Mouse (Mus musculus) embryonic facial prominence, embryonic 13.5 days (tissue): ENCODE measurements around the gene Zdhhc7. TPM values are rescaled to one million over a fixed set of nuclear protein-coding genes. Genes with fewer than 3 reads are reported as not detected.

Source experiments
- ATAC-seq: fragments of 200-750 bp; cut with Nextera tagmentation; 2 replicates; pipeline ENCODE4 v1.8.0; 2017; ENCODE audit warnings: low read depth; ENCODE audit not compliant: insufficient number of reproducible peaks, insufficient read depth, low FRiP score, low TSS enrichment
- H3K27ac ChIP-seq: fragments of 300-500 bp; sonication (generic); 2 replicates; pipeline ENCODE4 v1.5.1; 2015; ENCODE audit warnings: moderate library complexity, mild to moderate bottlenecking, inconsistent platforms
- H3K27me3 ChIP-seq: fragments of 300-500 bp; sonication (generic); 2 replicates; pipeline ENCODE4 v1.6.1; 2015; ENCODE audit warnings: mild to moderate bottlenecking, inconsistent platforms
- H3K36me3 ChIP-seq: fragments of 300-500 bp; sonication (generic); 2 replicates; pipeline ENCODE4 v1.6.1; 2015; ENCODE audit warnings: mild to moderate bottlenecking, inconsistent platforms
- H3K4me1 ChIP-seq: fragments of 300-500 bp; sonication (generic); 2 replicates; pipeline ENCODE4 v1.6.1; 2015; ENCODE audit warnings: inconsistent platforms
- H3K4me2 ChIP-seq: fragments of 300-500 bp; sonication (generic); 2 replicates; pipeline ENCODE4 v1.6.1; 2015; ENCODE audit warnings: moderate library complexity, mild to moderate bottlenecking, inconsistent platforms
- H3K4me3 ChIP-seq: fragments of 300-500 bp; sonication (generic); 2 replicates; pipeline ENCODE4 v1.5.1; 2015; ENCODE audit warnings: mild to moderate bottlenecking, inconsistent platforms
- H3K9ac ChIP-seq: fragments of 300-500 bp; sonication (generic); 2 replicates; pipeline ENCODE4 v1.6.1; 2015; ENCODE audit warnings: mild to moderate bottlenecking, inconsistent platforms
- H3K9me3 ChIP-seq: fragments of 300-500 bp; sonication (generic); 2 replicates; pipeline ENCODE4 v1.6.1; 2016; ENCODE audit warnings: inconsistent platforms
- WGBS: fragments of 180-500 bp; shearing (Covaris S2); methylation state at CpG from one replicate; pipeline ENCODE4 v1.1.7; 2015; ENCODE audit warnings: mixed read lengths; 5-methylcytosine and 5-hydroxymethylcytosine counted together
- polyA plus RNA-seq: library from polyadenylated mRNA; unstranded; fragments of >200 nt; fragmentation: Nextera tagmentation; extraction: Ambion mirVana; gene quantifications from 2 replicates; pipeline ENCODE4 v1.2.1, GENCODE M21; 2015

Gene Zdhhc7
- polyA plus RNA-seq, 1 experiment from 2014 or later: 36.0 TPM

DNA sequence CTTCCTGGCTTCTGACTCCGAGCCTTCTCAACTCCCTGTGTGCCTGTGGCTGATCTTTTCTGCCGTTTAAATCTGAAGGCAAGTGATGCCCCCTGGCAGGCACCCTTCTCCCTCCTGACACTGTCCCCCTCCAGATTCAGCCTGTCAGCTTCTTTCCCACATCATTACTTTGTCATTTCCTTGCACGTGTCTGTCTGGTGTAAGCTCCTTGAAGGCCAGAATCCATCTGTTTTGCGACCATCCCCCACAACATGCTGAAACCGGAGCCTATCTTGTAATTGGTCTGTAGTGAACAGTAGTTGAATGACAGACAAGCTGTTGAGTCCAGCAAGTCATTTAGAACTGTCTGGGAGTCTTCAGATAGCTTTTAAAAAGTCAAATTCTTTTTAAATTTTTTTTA lies 55.8 kb downstream of the Zdhhc7 start:
- 17% methylated on average over 5 of the region's 5 CpGs for WGBS
- H3K9ac ChIP-seq: no peak overlapping the region
- peak overlapping the region; percentile 16; the same call in 1 of the 2 replicates for H3K27ac ChIP-seq

DNA sequence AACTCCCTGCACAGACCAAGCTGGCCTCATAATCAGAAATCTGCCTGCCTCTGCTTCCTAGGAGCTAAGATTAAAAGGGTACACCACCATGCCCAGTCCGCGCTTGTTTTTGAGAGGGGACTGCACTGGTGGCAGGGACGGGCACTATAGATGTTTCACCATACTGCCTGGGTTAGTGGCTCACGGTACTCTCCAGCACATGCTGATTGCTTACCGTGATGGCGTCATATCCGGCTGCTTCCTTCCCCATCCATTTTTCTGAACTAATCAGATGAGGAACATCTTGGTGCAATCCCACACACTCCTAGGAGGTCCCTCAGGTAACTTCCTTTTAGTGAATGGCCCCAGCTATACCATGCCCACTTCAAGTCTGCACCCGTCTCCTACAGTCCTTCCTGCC lies 56.4 kb downstream of the Zdhhc7 start:
- no peaks in the 10 kb centered on the region for H3K36me3 ChIP-seq
- H3K4me2 ChIP-seq: no peak overlapping the region
- 0 out of 2 replicates have a peak overlapping the region, but pooled peaks have one; percentile 16 for H3K27ac ChIP-seq
- no peak overlapping the region for H3K4me3 ChIP-seq
- no peak overlapping the region for H3K9ac ChIP-seq
- no peak for ATAC-seq
- no peaks in the 10 kb centered on the region for H3K9me3 ChIP-seq
- WGBS: 93% methylated on average over 8 of the region's 8 CpGs
- H3K27me3 ChIP-seq: no peaks in the 10 kb centered on the region
- H3K4me1 ChIP-seq: peaks cover 26% of the 10 kb centered on the region

More for the DNA sequence above, 55.8 kb downstream of the Zdhhc7 start:
- no peak overlapping the region for H3K4me3 ChIP-seq
- no peaks in the 10 kb centered on the region for H3K9me3 ChIP-seq
- no peaks in the 10 kb centered on the region for H3K27me3 ChIP-seq
- peaks cover 32% of the 10 kb centered on the region for H3K4me1 ChIP-seq
- H3K4me2 ChIP-seq: no peak overlapping the region
- no peak for ATAC-seq
- H3K36me3 ChIP-seq: no peaks in the 10 kb centered on the region

DNA sequence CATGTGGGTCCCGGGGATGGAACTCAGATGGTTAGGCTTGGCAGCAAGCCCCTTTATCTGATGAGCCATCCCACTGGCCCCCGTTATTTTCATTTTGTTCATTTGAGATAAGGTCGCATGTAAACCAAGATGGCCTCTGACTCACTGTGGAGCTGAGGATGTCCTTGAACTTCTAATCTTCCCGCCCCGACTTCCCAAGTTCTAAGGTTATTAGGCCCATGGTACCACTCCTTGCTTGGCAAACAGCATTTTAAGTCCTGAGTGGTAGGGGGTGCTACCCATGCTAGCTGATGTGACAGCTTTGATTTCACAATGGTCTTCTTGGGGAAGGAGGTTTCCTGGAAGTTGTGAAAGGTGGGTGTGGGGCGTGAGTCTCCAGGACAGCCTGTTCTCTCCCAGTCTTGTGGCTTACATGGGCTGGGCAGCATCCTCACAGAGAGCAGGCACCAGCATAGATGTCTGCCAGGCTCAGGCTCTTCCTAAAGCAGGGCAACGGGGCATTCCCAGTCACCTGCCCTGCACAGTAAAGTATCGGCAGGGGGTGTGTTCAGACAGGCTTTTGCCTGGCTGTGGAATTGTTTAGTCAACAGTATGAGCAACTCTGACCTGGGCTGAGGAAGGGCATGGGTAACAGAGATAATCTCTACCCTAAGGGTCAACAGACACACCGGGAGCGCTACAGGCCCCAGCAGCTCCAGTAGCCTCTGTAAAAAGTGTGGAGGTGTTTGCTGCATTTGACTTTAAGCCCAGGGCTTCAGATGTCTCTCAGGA lies 58.6 kb downstream of the Zdhhc7 start:
- no peak overlapping the region for H3K4me2 ChIP-seq
- no peaks in the 10 kb centered on the region for H3K27me3 ChIP-seq
- H3K9ac ChIP-seq: no peak overlapping the region
- H3K4me3 ChIP-seq: no peak overlapping the region
- 74% methylated on average over 10 of the region's 10 CpGs for WGBS
- no peak for ATAC-seq
- H3K4me1 ChIP-seq: peaks cover 25% of the 10 kb centered on the region
- H3K36me3 ChIP-seq: no peaks in the 10 kb centered on the region
- H3K9me3 ChIP-seq: no peaks in the 10 kb centered on the region
- no peak overlapping the region for H3K27ac ChIP-seq

DNA sequence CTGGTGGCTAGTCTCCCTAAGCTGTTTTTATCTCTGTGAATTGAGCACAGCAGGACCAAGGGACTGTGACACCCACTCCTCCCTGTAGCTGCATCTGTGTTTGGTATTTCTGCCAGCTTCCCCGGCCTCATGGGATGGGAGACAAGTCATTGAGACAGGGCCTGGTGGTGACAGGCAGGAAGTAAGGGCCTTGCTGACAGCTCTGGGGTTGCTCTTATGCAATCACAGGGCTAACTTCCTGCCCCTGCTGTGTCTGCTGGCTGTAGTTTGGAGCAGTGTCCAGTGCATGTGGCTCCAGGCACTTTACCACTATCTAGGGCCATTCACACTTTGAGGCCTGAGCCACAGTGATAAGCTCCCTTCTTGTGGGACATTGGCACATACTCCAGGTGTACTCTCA lies 60.4 kb downstream of the Zdhhc7 start:
- ATAC-seq: no peak
- no peak overlapping the region for H3K27ac ChIP-seq
- WGBS: 63% methylated on average over 1 of the region's 1 CpGs
- no peak overlapping the region for H3K4me3 ChIP-seq
- no peaks in the 10 kb centered on the region for H3K36me3 ChIP-seq
- H3K27me3 ChIP-seq: no peaks in the 10 kb centered on the region
- H3K9ac ChIP-seq: no peak overlapping the region
- peaks cover 15% of the 10 kb centered on the region for H3K4me1 ChIP-seq
- no peaks in the 10 kb centered on the region for H3K9me3 ChIP-seq
- no peak overlapping the region for H3K4me2 ChIP-seq

DNA sequence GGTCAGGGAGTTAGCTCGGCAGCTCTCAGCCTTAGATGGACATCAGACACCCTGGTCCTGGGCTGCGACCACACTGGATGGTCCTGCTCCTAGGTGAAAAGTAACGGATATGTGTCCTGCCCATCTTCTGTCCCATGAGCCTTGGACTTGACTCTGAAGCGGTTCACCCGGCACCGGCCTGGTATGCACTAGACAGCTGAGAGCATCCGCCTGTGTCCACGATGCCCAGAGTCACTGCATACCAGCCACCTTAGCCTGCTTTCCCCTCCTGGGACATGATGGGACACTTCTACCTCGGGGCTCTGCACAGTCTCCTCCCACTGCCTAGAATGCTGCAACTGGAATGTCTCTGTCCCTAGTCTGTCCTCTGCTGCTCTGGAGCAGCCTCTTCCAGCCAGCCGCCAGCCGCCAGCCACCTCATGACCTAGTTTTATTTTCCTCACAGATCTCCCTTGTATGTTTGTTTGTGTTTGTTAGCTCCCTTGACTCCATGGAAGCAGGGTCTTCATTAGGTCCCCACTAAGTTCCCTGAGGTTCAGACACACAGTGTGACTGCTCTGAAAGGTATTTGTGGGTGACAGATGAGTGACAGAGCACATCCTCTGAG lies 61.9 kb downstream of the Zdhhc7 start:
- Histone ChIP-seq H3K27me3 (no peaks in the 10 kb centered on the region), H3K9ac (no peak overlapping the region), H3K27ac (no peak overlapping the region), H3K9me3 (no peaks in the 10 kb centered on the region), H3K36me3 (no peaks in the 10 kb centered on the region), H3K4me3 (no peak overlapping the region), H3K4me2 (no peak overlapping the region), H3K4me1 (peaks cover 10% of the 10 kb centered on the region)
- WGBS: 69% methylated on average over 11 of the region's 11 CpGs
- ATAC-seq: no peak

DNA sequence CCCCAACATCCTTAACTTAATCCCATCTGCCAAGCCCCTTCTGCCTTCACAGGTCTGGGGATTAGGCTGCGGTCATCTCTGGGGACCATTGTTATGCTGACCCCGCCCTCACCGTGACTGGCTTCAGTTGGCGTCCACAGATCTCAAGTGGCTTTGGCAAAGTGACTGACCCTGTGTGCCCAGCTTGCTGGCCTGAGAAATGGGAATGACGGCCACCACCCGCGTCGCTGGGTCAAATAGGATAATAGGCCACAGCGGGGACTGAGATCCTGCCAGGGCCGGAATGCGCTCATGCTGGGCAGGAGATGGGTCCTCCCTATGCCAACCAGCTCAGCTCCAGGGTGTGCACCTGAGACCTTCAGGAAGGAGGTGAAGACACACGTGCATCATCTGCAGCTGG lies 62.5 kb downstream of the Zdhhc7 start:
- no peaks in the 10 kb centered on the region for H3K27me3 ChIP-seq

DNA sequence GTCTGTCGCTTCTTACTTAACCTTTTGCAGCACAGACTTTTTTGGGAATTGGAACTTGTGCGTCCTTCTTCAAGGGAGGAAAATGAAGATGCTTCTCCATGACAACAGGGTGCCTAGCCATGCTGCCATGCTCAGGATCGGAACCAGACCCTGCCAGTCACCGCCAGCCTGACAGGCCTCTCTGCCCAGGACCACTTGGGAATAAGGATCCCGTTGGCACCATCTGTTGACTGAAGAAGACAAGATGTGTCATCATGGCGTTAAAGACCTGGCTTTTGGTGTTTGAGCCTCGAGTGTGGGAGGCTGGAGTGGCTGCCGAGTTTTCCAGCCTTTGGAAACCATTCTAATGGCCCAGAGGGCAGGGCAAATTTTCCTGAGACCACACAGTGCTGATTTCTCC lies 63.7 kb downstream of the Zdhhc7 start:
- H3K9me3 ChIP-seq: no peaks in the 10 kb centered on the region
- H3K27ac ChIP-seq: no peak overlapping the region
- no peaks in the 10 kb centered on the region for H3K36me3 ChIP-seq
- 88% methylated on average over 8 of the region's 8 CpGs for WGBS
- H3K4me2 ChIP-seq: no peak overlapping the region
- H3K9ac ChIP-seq: no peak overlapping the region
- H3K4me1 ChIP-seq: peaks cover 10% of the 10 kb centered on the region
- H3K27me3 ChIP-seq: no peaks in the 10 kb centered on the region
- ATAC-seq: no peak
- H3K4me3 ChIP-seq: no peak overlapping the region

More for the DNA sequence above, 62.5 kb downstream of the Zdhhc7 start:
- Histone ChIP-seq H3K4me1 (peaks cover 10% of the 10 kb centered on the region), H3K9me3 (no peaks in the 10 kb centered on the region), H3K4me3 (no peak overlapping the region), H3K9ac (no peak overlapping the region), H3K4me2 (no peak overlapping the region), H3K36me3 (no peaks in the 10 kb centered on the region), H3K27ac (no peak overlapping the region)
- no peak for ATAC-seq
- 95% methylated on average over 12 of the region's 12 CpGs for WGBS

DNA sequence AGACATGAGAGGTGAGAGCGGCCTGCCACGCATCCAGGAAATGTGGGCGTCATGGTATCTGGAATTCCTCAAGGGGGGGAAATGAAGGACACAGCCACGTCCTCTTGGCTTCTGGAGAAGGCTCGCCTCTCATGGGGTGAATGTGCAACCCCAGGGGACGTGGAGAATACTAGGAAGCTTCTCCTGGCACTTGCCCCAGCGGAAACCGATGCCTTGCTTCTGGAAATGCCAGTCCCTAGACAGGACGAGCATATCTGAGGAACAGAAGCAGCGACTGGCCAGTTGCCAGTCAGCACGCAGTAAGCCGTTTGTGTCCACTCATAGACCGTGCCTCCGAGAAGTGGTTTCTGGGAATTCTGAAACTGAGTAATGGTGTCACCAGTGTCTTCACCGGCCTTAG lies 64.1 kb downstream of the Zdhhc7 start:
- H3K27me3 ChIP-seq: no peaks in the 10 kb centered on the region
- H3K4me2 ChIP-seq: no peak overlapping the region
- H3K27ac ChIP-seq: no peak overlapping the region
- ATAC-seq: no peak
- H3K4me3 ChIP-seq: no peak overlapping the region
- H3K9me3 ChIP-seq: no peaks in the 10 kb centered on the region
- no peaks in the 10 kb centered on the region for H3K36me3 ChIP-seq
- H3K4me1 ChIP-seq: peaks cover 10% of the 10 kb centered on the region
- no peak overlapping the region for H3K9ac ChIP-seq
- 80% methylated on average over 15 of the region's 15 CpGs for WGBS

DNA sequence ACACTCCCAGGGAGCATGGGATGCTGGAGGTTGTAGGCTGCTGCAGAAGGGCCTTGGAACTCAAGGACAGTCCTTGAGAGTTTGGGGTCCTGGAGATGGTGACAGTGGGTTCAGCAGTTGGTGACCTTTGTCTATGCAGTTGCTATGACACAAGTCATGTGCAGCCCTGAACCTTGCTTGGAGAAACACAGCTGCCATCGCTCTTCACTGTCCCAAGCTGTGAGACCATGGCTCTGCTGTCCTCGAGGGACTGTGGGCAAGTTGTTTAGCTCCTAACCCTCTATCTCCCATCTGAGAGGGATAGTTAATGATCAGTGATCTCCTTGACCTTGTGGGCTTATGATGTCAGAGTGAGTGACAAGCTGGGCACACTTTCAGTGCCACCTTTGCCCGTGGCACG lies 64.7 kb downstream of the Zdhhc7 start:
- no peak overlapping the region for H3K4me2 ChIP-seq
- peaks cover 10% of the 10 kb centered on the region for H3K4me1 ChIP-seq
- H3K27ac ChIP-seq: peak overlapping the region; percentile 13; the same call in 1 of the 2 replicates
- WGBS: 67% methylated on average over 4 of the region's 4 CpGs
- no peaks in the 10 kb centered on the region for H3K36me3 ChIP-seq
- ATAC-seq: no peak
- no peaks in the 10 kb centered on the region for H3K9me3 ChIP-seq
- H3K9ac ChIP-seq: no peak overlapping the region
- H3K27me3 ChIP-seq: no peaks in the 10 kb centered on the region
- no peak overlapping the region for H3K4me3 ChIP-seq

DNA sequence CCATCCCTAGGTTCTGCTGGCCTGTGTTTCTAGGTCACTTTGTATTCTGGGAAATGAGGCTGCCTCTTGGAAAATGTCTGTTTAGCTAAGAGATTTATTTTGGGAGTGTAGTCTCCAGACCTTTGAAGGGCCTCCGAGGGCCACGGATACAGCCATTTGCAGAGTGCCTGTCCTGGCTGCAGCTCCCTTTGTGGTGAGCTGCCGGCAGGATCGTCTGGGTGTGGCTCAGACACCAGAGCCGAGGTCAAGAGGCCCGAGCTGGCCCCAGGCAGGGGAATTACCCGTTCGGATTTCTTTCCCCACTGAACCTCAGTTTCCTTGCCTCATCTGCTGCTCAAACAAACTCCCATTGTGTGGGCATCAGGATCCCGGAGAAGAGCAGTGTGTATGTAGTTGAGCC lies 65.2 kb downstream of the Zdhhc7 start:
- WGBS: 8% methylated on average over 9 of the region's 9 CpGs
- H3K27me3 ChIP-seq: no peaks in the 10 kb centered on the region
- peaks cover 10% of the 10 kb centered on the region for H3K4me1 ChIP-seq
- no peaks in the 10 kb centered on the region for H3K9me3 ChIP-seq
- H3K27ac ChIP-seq: peak overlapping the region; percentile 13
- no peak overlapping the region for H3K4me2 ChIP-seq
- no peak for ATAC-seq
- no peak overlapping the region for H3K4me3 ChIP-seq
- H3K9ac ChIP-seq: no peak overlapping the region
- no peaks in the 10 kb centered on the region for H3K36me3 ChIP-seq

DNA sequence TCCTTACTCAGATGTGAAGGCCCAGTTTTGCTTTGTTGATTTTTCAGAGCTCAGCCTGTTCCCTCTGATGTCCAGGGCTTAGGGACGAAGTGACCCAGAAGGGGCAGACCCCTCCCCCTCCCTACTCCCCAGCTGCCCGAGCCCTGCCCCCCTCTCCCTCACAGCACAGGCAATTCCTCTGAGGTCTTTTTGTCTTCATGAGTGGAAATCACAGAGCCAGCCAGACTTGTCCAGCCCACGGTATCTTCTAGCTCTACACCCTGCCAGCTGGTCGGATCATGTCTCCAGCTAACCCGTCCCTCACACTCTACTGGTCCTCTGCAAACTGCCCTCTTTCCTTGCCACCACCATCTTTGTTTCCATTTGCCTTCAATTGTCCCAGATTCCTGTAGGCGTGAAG lies 66.8 kb downstream of the Zdhhc7 start:
- no peak for ATAC-seq
- H3K9ac ChIP-seq: no peak overlapping the region
- no peaks in the 10 kb centered on the region for H3K27me3 ChIP-seq
- no peak overlapping the region for H3K4me3 ChIP-seq
- no peaks in the 10 kb centered on the region for H3K9me3 ChIP-seq
- H3K4me1 ChIP-seq: peaks cover 13% of the 10 kb centered on the region
- H3K36me3 ChIP-seq: no peaks in the 10 kb centered on the region
- no peak overlapping the region for H3K27ac ChIP-seq
- no peak overlapping the region for H3K4me2 ChIP-seq
- 37% methylated on average over 6 of the region's 6 CpGs for WGBS

DNA sequence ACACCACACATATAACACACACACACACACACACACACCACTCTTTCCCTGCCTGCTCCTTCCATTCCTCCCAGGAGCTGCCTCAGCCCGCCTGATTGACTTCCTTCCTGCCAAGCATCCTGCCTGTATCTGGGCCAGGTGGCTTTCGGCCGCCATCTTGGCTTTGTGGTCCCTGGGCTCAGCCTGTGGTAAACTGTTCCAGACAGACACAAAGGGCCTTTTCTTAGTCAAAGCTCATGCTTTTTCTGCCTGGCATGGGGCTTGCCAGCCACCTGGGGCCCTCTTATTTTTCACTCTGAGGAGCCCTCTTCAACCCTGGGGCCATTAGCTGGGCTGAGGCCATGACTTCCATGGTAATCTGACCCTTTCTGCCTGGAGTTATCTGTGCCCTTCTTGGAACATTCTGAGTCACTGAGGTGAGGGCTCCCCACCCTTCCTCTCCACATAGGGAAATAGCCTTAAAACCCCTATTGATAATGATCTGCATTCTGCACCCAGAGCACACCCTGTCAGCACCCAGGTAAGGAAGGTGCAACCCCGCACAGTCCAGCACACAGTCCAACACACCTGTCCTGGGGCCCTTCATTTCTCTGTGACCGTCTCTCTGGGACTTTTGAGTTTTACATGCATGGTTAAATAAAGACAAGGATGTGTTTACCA lies 68.6 kb downstream of the Zdhhc7 start:
- no peak overlapping the region for H3K4me3 ChIP-seq
- peaks cover 11% of the 10 kb centered on the region for H3K4me1 ChIP-seq
- H3K4me2 ChIP-seq: no peak overlapping the region
- no peaks in the 10 kb centered on the region for H3K36me3 ChIP-seq
- H3K9me3 ChIP-seq: no peaks in the 10 kb centered on the region
- H3K9ac ChIP-seq: no peak overlapping the region
- no peaks in the 10 kb centered on the region for H3K27me3 ChIP-seq
- no peak for ATAC-seq
- 77% methylated on average over 5 of the region's 5 CpGs for WGBS
- no peak overlapping the region for H3K27ac ChIP-seq
